Comparison of ENCODE assay signal across 11 mouse cellular contexts in the genomic region with DNA sequence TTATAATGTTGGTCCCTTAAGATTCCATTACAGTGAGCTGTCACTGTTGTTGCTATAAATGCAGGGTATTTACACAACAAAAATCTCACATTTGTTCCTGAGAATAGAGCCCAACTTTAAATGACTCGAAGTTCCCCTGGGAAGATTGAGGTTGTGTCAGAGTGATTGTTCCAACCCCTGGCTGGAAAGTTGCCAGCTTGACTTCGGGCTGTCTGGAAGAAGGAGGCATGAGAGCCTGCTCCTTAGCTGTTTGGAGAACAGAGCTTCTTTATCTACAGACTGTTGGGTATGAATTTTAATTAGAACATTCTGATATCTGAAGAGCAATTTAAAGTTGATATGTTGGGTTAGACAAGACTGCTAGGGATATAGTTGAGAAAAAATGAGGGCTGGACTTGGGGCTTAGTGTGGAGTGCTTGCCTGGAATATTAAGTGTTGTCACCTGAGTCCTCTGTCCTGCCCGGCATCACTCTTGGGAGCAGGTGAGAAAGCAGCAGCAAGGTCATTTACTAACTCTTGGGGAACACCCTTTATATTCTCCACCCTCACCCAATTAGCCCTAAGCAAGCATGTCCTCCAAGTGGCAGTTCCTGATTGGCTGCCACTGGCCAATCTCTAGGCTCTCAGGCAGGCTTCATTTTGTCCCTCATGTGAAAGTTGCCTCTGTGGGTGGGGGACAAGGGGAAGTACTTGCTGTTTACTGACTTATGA.
DNase-seq lines count a peak whose midpoint lies in the region; ATAC-seq and TF ChIP-seq lines count a peak whose summit lies in the region.
"Had no signal": no experiment of that assay in that cellular context is flagged by ENCODE, and none has a peak within 500 bp of the region (broad histone marks: within the 10 kb centered on the region; RNA-seq: fewer than 3 reads in every experiment).

No protein-coding gene starts in this region.

- DNase-seq in forebrain, postnatal 0 days: no peak
- DNase-seq in lung, postnatal 0 days (ENCODE audit: low spot score): no peak
- DNase-seq in lung, postnatal 36 days: no peak
- DNase-seq in adipocyte (ENCODE audit: low spot score): peak; percentile 37
- DNase-seq in thymus, postnatal 4 days: no peak
- no peak for DNase-seq in limb, embryonic 10.5 days (ENCODE audit: low spot score)
- DNase-seq: cerebellum, adult 11 months had no signal

- no peak overlapping the region for H3K27ac ChIP-seq in forebrain, embryonic 16.5 days (ENCODE audit: low read length)
- no peak overlapping the region for H3K27ac ChIP-seq in forebrain, postnatal 0 days (ENCODE audit: low read depth, low read length)
- H3K27ac ChIP-seq in lung, postnatal 0 days (ENCODE audit: low read length): no peak overlapping the region
- no peak overlapping the region for H3K27ac ChIP-seq in hindbrain, embryonic 16.5 days (ENCODE audit: low read depth, low read length)
- H3K27ac ChIP-seq in limb, embryonic 10.5 days: no peak overlapping the region
- H3K27ac ChIP-seq: embryonic facial prominence, embryonic 13.5 days; limb, embryonic 12.5 days had no signal

- no peak for TF ChIP-seq CTCF in forebrain, postnatal 0 days (IDR thresholded peaks at IDR 0.05; ENCODE audit: low read depth)
- TF ChIP-seq CTCF in lung, postnatal 0 days (IDR thresholded peaks at IDR 0.05): no peak

- H3K4me1 ChIP-seq in forebrain, embryonic 16.5 days (replicated peaks; ENCODE audit: control insufficient read depth, insufficient read depth, low read length): peaks cover 8% of the 10 kb centered on the region; the same call in 1 of the 2 replicates
- no peaks in the 10 kb centered on the region; the same call in 1 of the 2 replicates for H3K4me1 ChIP-seq in forebrain, postnatal 0 days (ENCODE audit: insufficient read depth)
- H3K4me1 ChIP-seq in lung, postnatal 0 days (ENCODE audit: insufficient read depth, low read depth, low read length): no peaks in the 10 kb centered on the region
- H3K4me1 ChIP-seq in hindbrain, embryonic 16.5 days (ENCODE audit: control insufficient read depth, insufficient read depth, low read depth, low read length): no peaks in the 10 kb centered on the region; the same call in 1 of the 2 replicates
- no peaks in the 10 kb centered on the region for H3K4me1 ChIP-seq in limb, embryonic 10.5 days
- H3K4me1 ChIP-seq: limb, embryonic 12.5 days had no signal

- WGBS in forebrain, embryonic 16.5 days: 27% methylated on average over 3 of the region's 3 CpGs
- 39% methylated on average over 3 of the region's 3 CpGs for WGBS in forebrain, postnatal 0 days
- WGBS in lung, postnatal 0 days: 15% methylated on average over 3 of the region's 3 CpGs
- 35% methylated on average over 3 of the region's 3 CpGs for WGBS in hindbrain, embryonic 16.5 days
- 87% methylated on average over 3 of the region's 3 CpGs for WGBS in limb, embryonic 10.5 days

- no peak overlapping the region for H3K4me3 ChIP-seq in forebrain, embryonic 16.5 days (replicated peaks; ENCODE audit: low read length)
- H3K4me3 ChIP-seq in forebrain, postnatal 0 days (ENCODE audit: low read depth, low read length): no peak overlapping the region
- no peak overlapping the region for H3K4me3 ChIP-seq in lung, postnatal 0 days (ENCODE audit: low read depth, low read length)
- no peak overlapping the region for H3K4me3 ChIP-seq in hindbrain, embryonic 16.5 days (ENCODE audit: low read length)
- H3K4me3 ChIP-seq in limb, embryonic 10.5 days: no peak overlapping the region
- H3K4me3 ChIP-seq: embryonic facial prominence, embryonic 13.5 days; limb, embryonic 12.5 days had no signal

- TF ChIP-seq EP300 in lung, postnatal 0 days (IDR thresholded peaks at IDR 0.05): no peak

- no peak overlapping the region for H3K9ac ChIP-seq in forebrain, embryonic 16.5 days (replicated peaks; ENCODE audit: low read depth, low read length)
- H3K9ac ChIP-seq in forebrain, postnatal 0 days: no peak overlapping the region
- H3K9ac ChIP-seq in lung, postnatal 0 days (replicated peaks; ENCODE audit: low read depth): no peak overlapping the region
- no peak overlapping the region for H3K9ac ChIP-seq in hindbrain, embryonic 16.5 days (ENCODE audit: low read depth, low read length)
- H3K9ac ChIP-seq: embryonic facial prominence, embryonic 13.5 days; limb, embryonic 12.5 days had no signal

- H3K4me2 ChIP-seq in forebrain, embryonic 16.5 days (ENCODE audit: low read length): no peak overlapping the region
- H3K4me2 ChIP-seq in forebrain, postnatal 0 days (ENCODE audit: low read depth): no peak overlapping the region
- no peak overlapping the region for H3K4me2 ChIP-seq in lung, postnatal 0 days (replicated peaks; ENCODE audit: low read depth, low read length)
- H3K4me2 ChIP-seq in hindbrain, embryonic 16.5 days (ENCODE audit: low read length): no peak overlapping the region
- H3K4me2 ChIP-seq: embryonic facial prominence, embryonic 13.5 days; limb, embryonic 12.5 days had no signal

- H3K27me3 ChIP-seq in forebrain, embryonic 16.5 days (replicated peaks; ENCODE audit: control insufficient read depth, insufficient read depth, low read length): no peaks in the 10 kb centered on the region
- H3K27me3 ChIP-seq in forebrain, postnatal 0 days (ENCODE audit: insufficient read depth, low read length): no peaks in the 10 kb centered on the region
- H3K27me3 ChIP-seq in lung, postnatal 0 days (replicated peaks; ENCODE audit: insufficient read depth, low read length): no peaks in the 10 kb centered on the region
- no peaks in the 10 kb centered on the region for H3K27me3 ChIP-seq in hindbrain, embryonic 16.5 days (replicated peaks; ENCODE audit: control insufficient read depth, insufficient read depth, low read length)
- no peaks in the 10 kb centered on the region for H3K27me3 ChIP-seq in limb, embryonic 10.5 days (ENCODE audit: low read depth, poor library complexity, severe bottlenecking)
- H3K27me3 ChIP-seq: embryonic facial prominence, embryonic 13.5 days; limb, embryonic 12.5 days had no signal

- H3K9me3 ChIP-seq in forebrain, embryonic 16.5 days (ENCODE audit: control insufficient read depth, low read length): no peaks in the 10 kb centered on the region
- H3K9me3 ChIP-seq in forebrain, postnatal 0 days (ENCODE audit: low read length): no peaks in the 10 kb centered on the region
- no peaks in the 10 kb centered on the region for H3K9me3 ChIP-seq in lung, postnatal 0 days (ENCODE audit: low read length)
- no peaks in the 10 kb centered on the region for H3K9me3 ChIP-seq in hindbrain, embryonic 16.5 days (ENCODE audit: control insufficient read depth, low read length)
- H3K9me3 ChIP-seq in limb, embryonic 10.5 days (replicated peaks): no peaks in the 10 kb centered on the region
- H3K9me3 ChIP-seq: embryonic facial prominence, embryonic 13.5 days; limb, embryonic 12.5 days had no signal

- H3K36me3 ChIP-seq in forebrain, embryonic 16.5 days (ENCODE audit: control insufficient read depth, insufficient read depth): no peaks in the 10 kb centered on the region
- no peaks in the 10 kb centered on the region for H3K36me3 ChIP-seq in forebrain, postnatal 0 days (ENCODE audit: insufficient read depth)
- H3K36me3 ChIP-seq in lung, postnatal 0 days (ENCODE audit: insufficient read depth, low read length): no peaks in the 10 kb centered on the region
- H3K36me3 ChIP-seq in hindbrain, embryonic 16.5 days (ENCODE audit: control insufficient read depth, insufficient read depth, low read length): no peaks in the 10 kb centered on the region
- H3K36me3 ChIP-seq in limb, embryonic 10.5 days: no peaks in the 10 kb centered on the region
- H3K36me3 ChIP-seq: embryonic facial prominence, embryonic 13.5 days; limb, embryonic 12.5 days had no signal

- ATAC-seq in forebrain, embryonic 16.5 days: 0 out of 2 replicates have a peak, but pooled peaks have one; percentile 31
- ATAC-seq in forebrain, postnatal 0 days: no peak
- peak; percentile 30 for ATAC-seq in lung, postnatal 0 days
- ATAC-seq in hindbrain, embryonic 16.5 days: peak; percentile 72
